Mouse (Mus musculus): ENCODE data around the gene Gfm2. TPM values are rescaled to one million over a fixed set of nuclear protein-coding genes. Genes with fewer than 3 reads are reported as not detected.
A peak's percentile ranks its signal among the peaks of the same experiment; 100 is the strongest.

Gfm2 gene
- total RNA-seq, 1 experiment: 70.6 TPM

- H3K9ac ChIP-seq (ENCODE audit: insufficient read depth, low read depth, low read length, poor library complexity, severe bottlenecking): no peak overlapping the region
- H3K27ac ChIP-seq (ENCODE audit: insufficient read depth, low read depth, low read length, poor library complexity, severe bottlenecking): 0 out of 2 replicates have a peak overlapping the region, but pooled peaks have one; percentile 26
- peaks cover 3 to 4% of the 10 kb centered on the region in 2 experiments; a peak in 1 of 4 replicates for H3K4me1 ChIP-seq (ENCODE audit: control insufficient read depth in 2 of 2, insufficient read depth in 2 of 2, low read length in 2 of 2, poor library complexity in 1 of 2)
- no peaks in the 10 kb centered on the region for H3K9me3 ChIP-seq (ENCODE audit: control insufficient read depth, insufficient read depth, low read depth, low read length)
- DNase-seq (ENCODE audit: low read depth, low spot score): no peak
- in situ Hi-C loops (cut with MboI; ENCODE audit: low sequenced_read_pairs in 2 of 2, unreplicated experiment in 2 of 2): no loop called here
- no peak for TF ChIP-seq MAFK (IDR thresholded peaks at IDR 0.05; ENCODE audit: insufficient read depth, low read depth, low read length)
- no peak for TF ChIP-seq ZNF384 (IDR thresholded peaks at IDR 0.05; ENCODE audit: low read depth, low read length)
- TF ChIP-seq HCFC1 (IDR thresholded peaks at IDR 0.05; ENCODE audit: borderline replicate concordance, insufficient read depth, low read length): no peak
- no peak for TF ChIP-seq CHD2 (IDR thresholded peaks at IDR 0.05; ENCODE audit: low read depth, low read length)
- TF ChIP-seq ZC3H11A (IDR thresholded peaks at IDR 0.05; ENCODE audit: borderline replicate concordance, low read depth, low read length): no peak
- peaks cover 49% of the 10 kb centered on the region for H3K36me3 ChIP-seq (ENCODE audit: control insufficient read depth, insufficient read depth, low read length, poor library complexity, severe bottlenecking)
- H3K4me3 ChIP-seq (ENCODE audit: insufficient read depth in 1 of 2, low read depth in 1 of 2, low read length in 2 of 2, poor library complexity in 1 of 2, severe bottlenecking in 1 of 2): no peak overlapping the region
Measured at GRCm38 (mm10) chr13:97178943-97179342, 41.2 kb downstream of the Gfm2 start.

DNA sequence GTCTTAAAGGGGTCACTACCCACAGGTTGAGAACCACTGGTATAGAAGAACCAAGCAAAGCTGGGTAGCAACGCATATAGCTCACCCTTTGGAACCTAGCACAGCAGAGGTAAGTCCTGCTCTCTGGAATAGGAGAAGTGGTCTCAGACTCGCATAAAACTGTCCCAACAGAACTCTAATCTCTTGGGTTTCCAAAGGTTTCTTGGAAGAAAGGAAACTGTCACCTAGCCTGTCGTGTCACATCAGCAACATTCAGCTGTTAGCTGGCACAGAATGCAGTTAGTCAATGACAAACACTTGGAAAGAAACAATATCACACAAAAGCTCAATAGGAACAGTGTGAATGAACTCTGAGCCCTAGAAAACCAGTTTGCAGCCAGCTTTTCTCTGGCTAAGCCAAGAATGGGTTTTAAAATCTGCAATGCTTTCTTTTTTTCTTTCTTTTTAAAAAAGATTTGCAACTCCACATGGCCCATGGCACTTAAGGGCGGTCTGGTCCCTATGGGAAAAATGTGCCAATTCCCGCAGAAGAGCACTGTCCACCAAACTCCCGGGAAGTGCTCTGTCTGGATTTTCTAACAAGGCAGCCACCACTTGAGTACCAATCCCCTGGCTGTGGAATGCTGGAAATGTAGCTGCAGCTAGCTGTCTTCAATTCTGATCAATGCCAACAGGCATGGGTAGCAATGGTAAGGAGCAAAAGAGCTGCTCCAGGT lies 42.5 kb downstream of the Gfm2 start:
- H3K9ac ChIP-seq (ENCODE audit: insufficient read depth, low read depth, low read length, poor library complexity, severe bottlenecking): no peak overlapping the region
- no peak for TF ChIP-seq ZNF384 (IDR thresholded peaks at IDR 0.05; ENCODE audit: low read depth, low read length)
- TF ChIP-seq MAFK (IDR thresholded peaks at IDR 0.05; ENCODE audit: insufficient read depth, low read depth, low read length): no peak
- 0 out of 2 replicates have a peak, but pooled peaks have one; percentile 40 for TF ChIP-seq CHD2 (IDR thresholded peaks at IDR 0.05; ENCODE audit: low read depth, low read length)
- TF ChIP-seq HCFC1 (IDR thresholded peaks at IDR 0.05; ENCODE audit: borderline replicate concordance, insufficient read depth, low read length): no peak
- TF ChIP-seq ZC3H11A (IDR thresholded peaks at IDR 0.05; ENCODE audit: borderline replicate concordance, low read depth, low read length): no peak
- H3K4me3 ChIP-seq (ENCODE audit: insufficient read depth in 1 of 2, low read depth in 1 of 2, low read length in 2 of 2, poor library complexity in 1 of 2, severe bottlenecking in 1 of 2): no peak overlapping the region
- H3K4me1 ChIP-seq (ENCODE audit: control insufficient read depth in 2 of 2, insufficient read depth in 2 of 2, low read length in 2 of 2, poor library complexity in 1 of 2): peaks cover 3 to 4% of the 10 kb centered on the region in 2 experiments; a peak in 1 of 4 replicates
- no peak for DNase-seq (ENCODE audit: low read depth, low spot score)
- no peaks in the 10 kb centered on the region for H3K9me3 ChIP-seq (ENCODE audit: control insufficient read depth, insufficient read depth, low read depth, low read length)
- in situ Hi-C loops (cut with MboI; ENCODE audit: low sequenced_read_pairs in 2 of 2, unreplicated experiment in 2 of 2): no loop called here
- peaks cover 45% of the 10 kb centered on the region for H3K36me3 ChIP-seq (ENCODE audit: control insufficient read depth, insufficient read depth, low read length, poor library complexity, severe bottlenecking)
- H3K27ac ChIP-seq (ENCODE audit: insufficient read depth, low read depth, low read length, poor library complexity, severe bottlenecking): no peak overlapping the region

DNA sequence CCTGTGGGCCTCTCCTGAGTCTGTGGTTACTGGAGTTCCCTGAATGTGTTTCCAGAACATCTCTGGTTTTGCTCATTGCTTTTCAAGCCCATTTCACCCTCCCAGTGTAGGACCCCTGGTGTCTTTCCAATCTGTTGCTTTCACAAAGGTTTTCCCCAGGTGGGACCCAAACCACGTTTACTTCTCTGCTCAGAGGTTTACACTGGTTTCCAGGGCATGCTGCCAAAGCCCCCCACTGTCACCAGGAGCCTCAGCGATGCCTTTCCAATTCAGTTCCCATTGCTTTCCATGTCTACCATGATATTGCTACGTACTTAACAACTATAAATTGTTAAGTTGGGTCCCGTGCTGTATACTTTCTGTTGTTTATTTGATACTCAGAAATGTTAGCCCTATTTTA lies 45.1 kb downstream of the Gfm2 start:
- no peak for TF ChIP-seq ZC3H11A (IDR thresholded peaks at IDR 0.05; ENCODE audit: borderline replicate concordance, low read depth, low read length)
- TF ChIP-seq CHD2 (IDR thresholded peaks at IDR 0.05; ENCODE audit: low read depth, low read length): no peak
- no peak for TF ChIP-seq HCFC1 (IDR thresholded peaks at IDR 0.05; ENCODE audit: borderline replicate concordance, insufficient read depth, low read length)
- TF ChIP-seq MAFK (IDR thresholded peaks at IDR 0.05; ENCODE audit: insufficient read depth, low read depth, low read length): no peak
- no peak for TF ChIP-seq ZNF384 (IDR thresholded peaks at IDR 0.05; ENCODE audit: low read depth, low read length)
- peaks cover 3 to 4% of the 10 kb centered on the region in 2 experiments; a peak in 1 of 4 replicates for H3K4me1 ChIP-seq (ENCODE audit: control insufficient read depth in 2 of 2, insufficient read depth in 2 of 2, low read length in 2 of 2, poor library complexity in 1 of 2)
- DNase-seq (ENCODE audit: low read depth, low spot score): no peak
- no peak overlapping the region for H3K27ac ChIP-seq (ENCODE audit: insufficient read depth, low read depth, low read length, poor library complexity, severe bottlenecking)
- H3K4me3 ChIP-seq (ENCODE audit: insufficient read depth in 1 of 2, low read depth in 1 of 2, low read length in 2 of 2, poor library complexity in 1 of 2, severe bottlenecking in 1 of 2): no peak overlapping the region
- in situ Hi-C loops (cut with MboI; ENCODE audit: low sequenced_read_pairs in 2 of 2, unreplicated experiment in 2 of 2): no loop called here
- H3K36me3 ChIP-seq (ENCODE audit: control insufficient read depth, insufficient read depth, low read length, poor library complexity, severe bottlenecking): peaks cover 36% of the 10 kb centered on the region
- H3K9me3 ChIP-seq (ENCODE audit: control insufficient read depth, insufficient read depth, low read depth, low read length): no peaks in the 10 kb centered on the region
- H3K9ac ChIP-seq (ENCODE audit: insufficient read depth, low read depth, low read length, poor library complexity, severe bottlenecking): no peak overlapping the region

GRCm38 (mm10) chr13:97184168-97184567 lies 46.4 kb downstream of the Gfm2 start:
- peaks cover 30% of the 10 kb centered on the region for H3K36me3 ChIP-seq (ENCODE audit: control insufficient read depth, insufficient read depth, low read length, poor library complexity, severe bottlenecking)
- in situ Hi-C loops (cut with MboI; ENCODE audit: low sequenced_read_pairs in 2 of 2, unreplicated experiment in 2 of 2): no loop called here
- H3K9ac ChIP-seq (ENCODE audit: insufficient read depth, low read depth, low read length, poor library complexity, severe bottlenecking): no peak overlapping the region
- TF ChIP-seq ZC3H11A (IDR thresholded peaks at IDR 0.05; ENCODE audit: borderline replicate concordance, low read depth, low read length): no peak
- TF ChIP-seq HCFC1 (IDR thresholded peaks at IDR 0.05; ENCODE audit: borderline replicate concordance, insufficient read depth, low read length): no peak
- no peak for TF ChIP-seq ZNF384 (IDR thresholded peaks at IDR 0.05; ENCODE audit: low read depth, low read length)
- TF ChIP-seq CHD2 (IDR thresholded peaks at IDR 0.05; ENCODE audit: low read depth, low read length): no peak
- TF ChIP-seq MAFK (IDR thresholded peaks at IDR 0.05; ENCODE audit: insufficient read depth, low read depth, low read length): no peak
- H3K27ac ChIP-seq (ENCODE audit: insufficient read depth, low read depth, low read length, poor library complexity, severe bottlenecking): no peak overlapping the region
- no peak for DNase-seq (ENCODE audit: low read depth, low spot score)
- H3K4me3 ChIP-seq (ENCODE audit: insufficient read depth in 1 of 2, low read depth in 1 of 2, low read length in 2 of 2, poor library complexity in 1 of 2, severe bottlenecking in 1 of 2): no peak overlapping the region
- H3K4me1 ChIP-seq (ENCODE audit: control insufficient read depth in 2 of 2, insufficient read depth in 2 of 2, low read length in 2 of 2, poor library complexity in 1 of 2): peaks cover 3 to 4% of the 10 kb centered on the region in 2 experiments; a peak in 1 of 4 replicates
- no peaks in the 10 kb centered on the region for H3K9me3 ChIP-seq (ENCODE audit: control insufficient read depth, insufficient read depth, low read depth, low read length)
